Mouse (Mus musculus): ENCODE results near the gene Zscan4d. TPM values are rescaled to one million over a fixed set of nuclear protein-coding genes. Genes with fewer than 3 reads are reported as not detected.
"Not testable (repeated sequence)": the region's sequence is repeated elsewhere in the genome, so short reads cannot be mapped to it uniquely, and the experiment has no call there.

Zscan4d gene
- total RNA-seq (2021) (not detected), polyA plus RNA-seq (2012; rRNA removed) (not detected in 2 replicates)
- long read RNA-seq, result 0 reads

DNA sequence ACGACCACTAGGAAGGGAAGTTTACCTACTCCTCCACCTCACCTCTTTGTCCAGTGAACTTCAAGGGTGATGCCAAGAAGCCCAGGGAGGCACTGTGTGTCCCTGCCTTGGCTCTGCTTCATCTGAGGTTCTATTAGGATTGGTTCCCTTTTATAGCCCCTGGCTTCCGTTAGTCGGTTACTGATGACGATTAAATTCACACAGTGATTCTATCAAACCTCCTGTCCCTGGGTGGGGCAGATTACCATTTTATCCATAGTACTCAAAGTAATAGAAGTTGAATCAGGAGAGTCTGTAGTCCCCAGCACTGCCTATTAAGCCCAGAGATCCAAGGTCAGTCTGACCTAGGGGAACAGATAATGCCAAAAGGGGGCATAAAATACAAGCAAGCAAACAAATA, at the start of gene Zscan4d:
Zscan4d (minus strand) TSS at position 101 of the 400 bp plus-strand sequence.
- H3K27ac ChIP-seq; H3K79me2 ChIP-seq (replicated peaks; ENCODE audit: control insufficient read depth, insufficient read depth, low read length); DNase-seq; H3K9ac ChIP-seq (ENCODE audit: low read depth, low read length); H3K36me3 ChIP-seq (ENCODE audit: control insufficient read depth, insufficient read depth, low read length); H3K4me3 ChIP-seq; H3K4me1 ChIP-seq (ENCODE audit: control insufficient read depth, insufficient read depth, low read length); H3K27me3 ChIP-seq (ENCODE audit: control insufficient read depth, insufficient read depth, low read length); intact Hi-C loops (cut with DNase I): not testable (repeated sequence)
- WGBS, result 78% methylated on average over 4 of the region's 4 CpGs

DNA sequence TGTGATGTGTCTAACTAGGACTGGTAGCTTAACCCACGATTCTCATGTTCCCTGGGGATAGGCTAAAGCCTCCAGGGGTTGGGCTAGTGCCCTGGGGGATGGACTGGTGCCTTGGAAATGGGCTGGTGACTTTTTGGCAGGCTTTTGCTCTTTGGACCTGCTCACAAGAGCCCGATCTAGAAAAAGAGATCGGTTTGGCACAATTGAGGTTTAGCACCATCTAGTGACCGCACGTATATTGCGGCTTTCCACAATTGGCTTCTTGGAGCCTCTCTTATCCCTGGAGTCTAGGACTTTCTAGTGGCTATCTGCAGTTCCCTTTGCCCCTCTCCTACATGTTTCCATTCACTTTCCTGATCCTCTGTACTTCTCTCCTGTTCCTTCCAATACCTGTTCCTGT, 7.9 kb downstream of the Zscan4d start:
- H3K79me2 ChIP-seq (replicated peaks; ENCODE audit: control insufficient read depth, insufficient read depth, low read length); H3K27me3 ChIP-seq (ENCODE audit: control insufficient read depth, insufficient read depth, low read length); intact Hi-C loops (cut with DNase I); DNase-seq; H3K4me3 ChIP-seq; H3K4me1 ChIP-seq (ENCODE audit: control insufficient read depth, insufficient read depth, low read length); H3K9ac ChIP-seq (ENCODE audit: low read depth, low read length); H3K27ac ChIP-seq; H3K36me3 ChIP-seq (ENCODE audit: control insufficient read depth, insufficient read depth, low read length): not testable (repeated sequence)
- WGBS, result 33% methylated on average over 6 of the region's 6 CpGs

Other genes with a start within 250 kb of the Zscan4d start
- gene Zscan4c, start 160.4 kb downstream of the Zscan4d start, total RNA-seq (2021), result not detected
- not detected in 2 replicates for gene Zscan4c, start 160.4 kb downstream of the Zscan4d start, polyA plus RNA-seq (2012; rRNA removed)
- gene Zscan4-ps1, start 96.5 kb downstream of the Zscan4d start, total RNA-seq (2021), result not detected
- gene Zscan4-ps1, start 96.5 kb downstream of the Zscan4d start, polyA plus RNA-seq (2012; rRNA removed), result not detected in 2 replicates
- gene Zscan4e, start 144.5 kb upstream of the Zscan4d start, total RNA-seq (2021), result not detected
- not detected in 2 replicates for gene Zscan4e, start 144.5 kb upstream of the Zscan4d start, polyA plus RNA-seq (2012; rRNA removed)
- gene Zscan4f, start 231.8 kb upstream of the Zscan4d start, total RNA-seq (2021), result not detected
- not detected in 2 replicates for gene Zscan4f, start 231.8 kb upstream of the Zscan4d start, polyA plus RNA-seq (2012; rRNA removed)